Mouse (Mus musculus) cerebellum, adult 2 months (tissue): Measurements from ENCODE around the gene Tspo2. TPM values are rescaled to one million over a fixed set of nuclear protein-coding genes. Genes with fewer than 3 reads are reported as not detected.
A peak's percentile ranks its signal among the peaks of the same experiment; 100 is the strongest.

ENCODE experiments used
- DNase-seq, 2 experiments: peaks; one replicate each; pipeline ENCODE4 v3.0.0; 2021
- H3K27ac ChIP-seq: fragments of 200-500 bp; 2 replicates; pipeline ENCODE4 v1.5.1; 2012; ENCODE audit warnings: low read length, control low read depth, inconsistent platforms; ENCODE audit not compliant: insufficient read depth
- H3K27me3 ChIP-seq: fragments of 200-500 bp; 2 replicates; pipeline ENCODE4 v1.6.1; 2012; ENCODE audit warnings: inconsistent platforms, mild to moderate bottlenecking, low read length, moderate library complexity; ENCODE audit not compliant: control insufficient read depth, insufficient read depth
- H3K4me1 ChIP-seq: fragments of 200-500 bp; 2 replicates; pipeline ENCODE4 v1.6.1; 2011; ENCODE audit warnings: low read length; ENCODE audit not compliant: control insufficient read depth, insufficient read depth
- H3K4me3 ChIP-seq: fragments of 200-500 bp; replicated peaks from 2 replicates; pipeline ENCODE3; 2011; ENCODE audit warnings: mild to moderate bottlenecking, low read depth, low read length, control low read depth; ENCODE audit not compliant: insufficient read depth
- CTCF ChIP-seq: fragments of 200-500 bp; IDR thresholded peaks from 2 replicates; pipeline ENCODE4 v1.5.1; 2011; ENCODE audit warnings: low read depth, mild to moderate bottlenecking, control low read depth, low read length, moderate library complexity, borderline replicate concordance; ENCODE audit not compliant: insufficient read depth
- POLR2A ChIP-seq: fragments of 200-500 bp; IDR thresholded peaks from 2 replicates; pipeline ENCODE4 v1.6.1; 2011; ENCODE audit warnings: low read length, control low read depth, borderline replicate concordance; ENCODE audit not compliant: insufficient read depth
- WGBS: fragments of 180-500 bp; shearing (Covaris S2); methylation state at CpG from one replicate; pipeline ENCODE4 v1.1.7; 2018; 5-methylcytosine and 5-hydroxymethylcytosine counted together
- polyA plus RNA-seq: library from polyadenylated mRNA; depleted of rRNA; stranded (reverse); fragments of >200 nt; gene quantifications from 2 replicates; pipeline ENCODE4 v1.2.3, GENCODE M21; 2012; rRNA removed

The Tspo2 gene
- 0.43 and 0.60 TPM in 2 replicates for polyA plus RNA-seq

GRCm38 (mm10) chr17:48451353-48451675, at the start of gene Tspo2:
Gene Tspo2 (minus strand): TSS chr17:48451522.
- Histone ChIP-seq H3K4me3 (no peak within 1 kb of the TSS), H3K27me3 (no peaks in the 10 kb centered on the region), H3K4me1 (no peaks in the 10 kb centered on the region), H3K27ac (no peak within 1 kb of the TSS)
- WGBS = 88% methylated on average over 7 of the region's 7 CpGs
- DNase-seq = no peak
- TF ChIP-seq POLR2A (no peak), CTCF (no peak)

DNA sequence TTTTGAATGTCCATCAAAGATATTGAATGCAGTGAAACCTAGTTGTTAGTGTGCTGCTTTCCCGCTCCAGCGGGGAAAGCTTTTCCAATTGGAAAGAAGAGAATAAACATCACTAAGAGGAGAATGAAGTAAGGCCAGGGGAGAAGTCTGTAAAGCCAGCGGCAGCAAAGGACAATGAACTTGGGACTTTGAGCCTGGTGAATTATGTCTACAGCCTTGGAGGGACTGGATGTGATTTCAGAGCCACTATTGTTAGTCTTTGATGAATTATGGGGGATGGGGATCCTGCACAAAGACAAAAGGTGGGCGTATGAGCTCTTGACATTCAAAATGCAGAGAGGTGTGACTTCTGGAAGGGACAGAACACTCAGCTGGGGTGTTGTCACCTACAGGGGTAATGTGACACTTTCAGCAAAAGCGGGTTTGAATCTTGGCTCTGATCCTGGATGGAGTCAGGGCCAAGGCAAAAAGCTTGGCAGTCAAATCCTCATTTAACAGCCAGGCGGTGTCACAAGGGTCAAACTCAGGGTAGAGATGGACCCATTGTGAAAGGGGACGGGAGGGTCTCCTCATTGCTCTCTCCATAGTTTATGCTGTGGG, 49.6 kb upstream of the Tspo2 start:
- Histone ChIP-seq H3K4me1 (peaks cover 5% of the 10 kb centered on the region), H3K27me3 (no peaks in the 10 kb centered on the region), H3K4me3 (no peak overlapping the region), H3K27ac (no peak overlapping the region)
- peak; percentile 18 to 36 for DNase-seq
- WGBS = 51% methylated on average over 7 of the region's 7 CpGs
- TF ChIP-seq CTCF (no peak), POLR2A (no peak)

- no peak overlapping the region for H3K4me3 ChIP-seq
- TF ChIP-seq POLR2A (no peak), CTCF (no peak)
- WGBS = 90% methylated on average over 3 of the region's 3 CpGs
- DNase-seq = no peak
- H3K4me1 ChIP-seq = peaks cover 3% of the 10 kb centered on the region; the same call in 1 of the 2 replicates
- H3K27me3 ChIP-seq = no peaks in the 10 kb centered on the region
- no peak overlapping the region for H3K27ac ChIP-seq
These were observed 46.7 kb upstream of the Tspo2 start for GRCm38 (mm10) chr17:48497986-48498385.

GRCm38 (mm10) chr17:48493986-48494385, 42.7 kb upstream of the Tspo2 start:
- no peaks in the 10 kb centered on the region; the same call in 1 of the 2 replicates for H3K4me1 ChIP-seq
- TF ChIP-seq CTCF (no peak), POLR2A (no peak)
- no peak overlapping the region for H3K27ac ChIP-seq
- DNase-seq = no peak
- WGBS = 60% methylated on average over 8 of the region's 8 CpGs
- H3K27me3 ChIP-seq = no peaks in the 10 kb centered on the region
- no peak overlapping the region for H3K4me3 ChIP-seq

DNA sequence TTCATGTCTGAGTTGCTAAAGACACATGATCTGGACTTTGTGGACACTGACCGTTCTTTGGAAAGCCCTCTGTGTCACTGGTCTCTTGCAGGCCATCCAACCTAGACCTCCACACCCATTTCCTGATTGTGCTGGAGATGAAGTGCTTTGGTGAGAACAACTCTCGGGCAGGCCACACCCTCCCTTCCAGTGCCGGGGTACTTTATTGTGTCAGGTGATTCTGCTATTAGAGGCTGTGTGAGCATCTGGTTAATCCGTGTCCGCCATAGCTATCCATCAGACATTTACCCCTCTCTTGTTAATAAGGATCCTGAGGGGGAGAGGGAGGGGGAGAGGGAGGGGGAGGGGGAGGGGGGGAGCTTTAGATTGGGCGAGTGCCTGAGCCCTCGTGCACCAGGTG, 42.3 kb upstream of the Tspo2 start:
- no peak overlapping the region for H3K4me3 ChIP-seq
- H3K27me3 ChIP-seq = no peaks in the 10 kb centered on the region
- H3K27ac ChIP-seq = no peak overlapping the region
- DNase-seq = no peak
- TF ChIP-seq CTCF (no peak), POLR2A (no peak)
- 65% methylated on average over 7 of the region's 7 CpGs for WGBS
- no peaks in the 10 kb centered on the region; the same call in 1 of the 2 replicates for H3K4me1 ChIP-seq

- TF ChIP-seq CTCF (no peak), POLR2A (no peak)
- no peaks in the 10 kb centered on the region; the same call in 1 of the 2 replicates for H3K4me1 ChIP-seq
- no peak overlapping the region for H3K27ac ChIP-seq
- DNase-seq = no peak
- no peaks in the 10 kb centered on the region for H3K27me3 ChIP-seq
- 94% methylated on average over 8 of the region's 8 CpGs for WGBS
- H3K4me3 ChIP-seq = no peak overlapping the region
These were observed 41.3 kb upstream of the Tspo2 start for GRCm38 (mm10) chr17:48492621-48493020.

- H3K27ac ChIP-seq = no peak overlapping the region
- no peaks in the 10 kb centered on the region; the same call in 1 of the 2 replicates for H3K4me1 ChIP-seq
- no peak for DNase-seq
- no peaks in the 10 kb centered on the region for H3K27me3 ChIP-seq
- WGBS = 65% methylated on average over 3 of the region's 3 CpGs
- no peak for TF ChIP-seq CTCF
- TF ChIP-seq POLR2A = no peak
- H3K4me3 ChIP-seq = no peak overlapping the region
These were observed 38.1 kb upstream of the Tspo2 start for GRCm38 (mm10) chr17:48489466-48489865.

DNA sequence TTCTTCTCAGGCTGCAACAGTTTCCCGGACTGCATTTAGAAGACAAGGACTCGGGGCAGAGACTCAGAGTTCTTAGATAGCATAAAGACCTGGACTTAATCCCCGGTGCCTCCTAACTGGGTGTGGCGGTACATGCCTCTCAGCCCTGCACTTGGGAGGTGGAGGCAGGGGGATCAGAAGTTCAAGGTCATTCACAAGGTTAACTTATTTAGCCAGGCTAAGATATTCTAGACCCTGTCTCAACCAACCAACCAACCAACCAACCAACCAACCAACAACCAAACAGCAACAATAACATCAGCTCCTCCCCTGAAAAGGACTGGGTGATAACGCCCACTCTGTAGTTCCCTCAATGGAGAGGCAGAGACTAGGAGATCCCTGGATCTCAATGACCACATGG, 32.9 kb upstream of the Tspo2 start:
- Histone ChIP-seq H3K27ac (no peak overlapping the region), H3K27me3 (no peaks in the 10 kb centered on the region), H3K4me3 (no peak overlapping the region), H3K4me1 (no peaks in the 10 kb centered on the region; the same call in 1 of the 2 replicates)
- WGBS = 98% methylated on average over 5 of the region's 5 CpGs
- TF ChIP-seq CTCF (no peak), POLR2A (no peak)
- no peak for DNase-seq
